Mouse (Mus musculus) adrenal gland, postnatal 25 days (tissue): ENCODE measurements around the gene Slco2a1. TPM values are rescaled to one million over a fixed set of nuclear protein-coding genes. Genes with fewer than 3 reads are reported as not detected.

ENCODE experiments used
- DNase-seq: peaks from one replicate; pipeline ENCODE4 v3.0.0; 2021; ENCODE audit warnings: mixed read lengths
- total RNA-seq: library from RNA; stranded (reverse); gene quantifications from 2 replicates; pipeline ENCODE4 v1.2.3, GENCODE M21; 2021

Slco2a1 gene
- total RNA-seq, 1 experiment from 2014 or later = 2.6 TPM

DNA sequence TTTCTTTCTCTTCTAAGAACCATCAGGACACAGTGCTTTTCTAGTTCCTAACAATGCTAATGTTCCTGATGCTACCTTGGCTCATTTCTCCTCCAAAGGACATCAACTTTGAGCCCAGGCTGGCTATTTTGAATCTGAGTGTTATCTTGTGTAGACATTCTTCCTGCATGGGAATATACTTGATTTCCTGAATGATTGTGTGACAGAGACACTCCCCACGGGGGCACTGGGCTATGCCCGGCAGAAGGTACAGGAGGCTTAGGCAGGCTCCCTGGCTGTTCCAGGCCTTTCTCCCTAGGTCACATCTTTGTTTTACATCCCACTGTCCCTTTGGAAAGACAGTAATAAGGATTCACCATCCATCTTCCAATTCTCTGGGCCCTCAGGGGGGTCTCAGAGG lies 49.8 kb downstream of the Slco2a1 start:
- no peak for DNase-seq

DNA sequence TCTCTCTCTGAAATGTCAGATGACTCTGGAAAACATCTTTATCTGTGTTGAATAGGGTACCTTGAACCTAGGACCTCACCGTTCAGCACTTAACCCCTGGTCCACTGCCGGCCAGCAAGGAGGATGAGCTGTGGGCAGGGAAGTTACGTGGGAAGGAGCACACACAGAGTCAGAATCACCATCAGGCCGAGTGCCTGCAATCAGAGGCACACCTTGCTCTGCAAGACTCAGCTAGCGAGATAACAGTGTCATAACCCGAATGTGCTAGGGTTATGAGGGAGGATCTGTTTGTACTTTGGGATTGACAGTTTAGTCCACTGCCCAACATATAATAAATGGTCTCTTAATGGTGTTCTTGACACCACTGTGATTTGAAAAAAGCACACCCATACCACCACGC lies 50.2 kb downstream of the Slco2a1 start:
- no peak for DNase-seq

DNA sequence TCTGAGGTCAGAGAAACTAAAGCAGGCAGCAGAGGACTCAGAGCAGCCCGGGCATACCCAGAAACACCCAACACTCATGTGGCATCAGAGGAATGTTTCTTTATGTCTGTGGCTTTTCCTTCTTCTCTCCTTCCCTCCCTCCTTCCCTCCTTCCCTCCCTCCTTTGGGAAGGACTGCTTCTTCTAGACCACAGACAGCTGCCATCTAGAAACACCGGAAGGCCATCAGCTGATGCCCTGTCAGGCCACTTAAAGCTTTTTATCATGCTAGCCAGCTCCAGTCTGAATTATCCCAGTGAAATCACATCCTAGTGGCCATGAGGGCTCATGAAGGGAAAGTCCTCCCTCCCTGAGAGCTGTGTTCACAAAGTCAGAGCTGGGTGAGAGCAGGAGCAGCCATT lies 52.1 kb downstream of the Slco2a1 start:
- DNase-seq = no peak

DNA sequence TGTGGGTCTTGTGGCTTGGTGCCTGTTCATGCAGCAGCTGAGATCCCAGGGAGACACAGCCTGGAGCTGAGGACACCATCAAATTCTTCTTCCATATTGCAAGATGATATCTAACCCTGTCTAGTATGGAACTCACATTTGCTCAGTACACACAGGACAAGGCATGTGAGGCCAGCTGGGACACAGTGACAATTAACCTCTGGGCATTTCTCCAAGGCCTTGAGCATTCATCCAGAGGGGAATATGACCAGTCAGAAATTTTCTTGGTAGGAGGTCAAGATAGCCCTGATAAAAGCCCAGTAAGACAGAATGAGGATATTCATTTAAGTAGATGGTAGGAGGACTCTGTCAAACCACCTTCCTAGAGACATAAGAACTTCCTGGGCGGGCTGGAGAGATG lies 56.9 kb downstream of the Slco2a1 start:
- DNase-seq = no peak

DNA sequence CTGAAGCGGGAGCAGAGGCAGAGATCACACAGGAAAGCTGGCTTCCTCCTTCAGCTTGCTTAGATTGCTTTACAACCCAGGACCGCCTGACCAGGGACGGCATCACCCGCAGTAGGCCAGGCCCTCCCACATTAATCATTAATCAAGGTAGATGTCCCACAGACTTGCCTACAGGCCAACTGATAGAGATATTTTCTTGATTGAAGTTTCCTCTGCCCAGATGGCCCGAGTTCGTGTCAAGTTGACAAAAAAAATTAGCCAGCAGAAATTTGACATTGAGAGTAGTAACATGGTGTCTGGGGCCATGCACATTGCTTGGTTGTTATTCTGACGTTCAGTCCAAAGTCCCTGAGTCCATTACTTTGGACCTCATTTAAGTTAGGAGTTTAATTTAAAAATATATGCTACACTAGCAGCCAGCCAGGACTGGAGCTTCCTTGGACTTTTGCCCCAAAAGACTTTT lies 60.6 kb downstream of the Slco2a1 start:
- no peak for DNase-seq

DNA sequence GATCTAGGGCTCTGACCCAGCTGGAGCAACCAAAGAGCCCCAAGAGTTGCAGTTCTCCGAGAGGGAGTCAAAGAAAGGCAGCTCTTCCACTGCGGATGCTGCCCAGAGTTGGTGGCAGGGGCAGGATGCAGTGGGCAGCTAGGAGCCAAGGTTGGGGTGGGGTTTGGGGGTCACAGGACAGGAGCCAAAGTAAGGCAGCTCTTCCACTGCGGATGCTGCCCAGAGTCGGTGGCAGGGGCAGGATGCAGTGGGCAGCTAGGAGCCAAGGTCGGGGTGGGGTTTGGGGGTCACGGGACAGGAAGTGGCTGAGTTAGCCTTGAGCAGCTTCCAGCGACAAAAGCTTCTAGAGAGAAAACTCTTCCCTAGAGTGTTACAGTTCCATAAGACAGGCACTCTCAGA lies 65.3 kb downstream of the Slco2a1 start:
- DNase-seq = no peak

DNA sequence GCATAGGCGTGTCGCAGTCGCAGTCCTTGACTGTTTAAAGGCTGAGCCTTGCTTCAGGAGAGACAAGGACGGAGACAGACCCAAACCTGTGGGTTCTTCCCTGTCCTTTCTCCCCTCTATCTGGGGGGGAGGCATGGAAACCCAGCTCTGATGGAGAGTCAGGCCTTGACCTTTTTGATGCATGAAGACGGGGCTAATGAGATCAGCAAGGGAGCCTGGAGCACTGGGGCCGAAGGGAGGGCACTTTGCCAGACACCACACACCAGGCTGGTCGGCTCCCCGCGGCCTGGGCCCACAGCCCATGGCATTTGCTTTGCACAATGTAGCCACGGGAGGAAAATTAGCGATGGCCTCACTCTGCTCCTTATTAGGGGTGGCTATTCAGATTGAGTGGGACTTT lies 66.5 kb downstream of the Slco2a1 start:
- DNase-seq = peak; percentile 59

DNA sequence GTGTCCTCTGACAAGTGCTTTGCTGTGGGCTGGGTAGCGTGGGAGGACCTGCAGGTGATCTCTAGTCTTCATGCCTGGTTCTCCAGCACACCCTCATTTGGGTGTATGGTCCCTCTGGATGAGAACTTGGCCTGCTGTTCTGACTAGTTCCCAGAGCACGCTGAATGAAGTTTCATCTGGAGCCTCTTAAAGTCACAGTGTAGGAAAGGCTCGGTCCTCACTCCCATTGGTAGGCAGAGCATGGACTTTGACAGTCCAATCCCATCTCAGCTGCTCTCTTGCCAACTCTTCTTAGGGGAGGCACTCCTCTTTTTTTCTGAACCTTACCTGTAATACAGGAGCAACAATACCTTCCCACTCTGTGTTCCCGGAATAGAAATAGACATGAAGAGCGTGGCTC lies 67.7 kb downstream of the Slco2a1 start:
- DNase-seq = no peak

DNA sequence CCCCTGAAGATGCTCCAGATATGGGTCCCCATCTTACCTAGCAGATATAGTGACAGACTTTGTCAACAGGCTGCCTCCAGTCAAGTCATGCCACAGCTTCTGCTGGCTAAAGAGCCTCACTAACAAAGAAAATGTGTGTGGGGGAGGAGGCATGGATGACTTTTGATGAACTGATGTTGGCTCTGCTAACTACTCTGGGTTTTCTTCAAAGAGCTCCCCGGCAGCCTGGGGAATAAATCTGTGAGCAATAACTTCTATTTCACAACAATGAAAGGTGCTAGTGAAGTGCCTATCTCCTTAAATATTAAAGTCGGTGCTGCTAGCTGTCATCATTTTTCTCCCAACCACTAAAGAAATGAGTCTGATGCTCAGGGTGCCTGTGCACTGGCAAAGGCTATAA lies 72.0 kb downstream of the Slco2a1 start:
- DNase-seq = no peak

DNA sequence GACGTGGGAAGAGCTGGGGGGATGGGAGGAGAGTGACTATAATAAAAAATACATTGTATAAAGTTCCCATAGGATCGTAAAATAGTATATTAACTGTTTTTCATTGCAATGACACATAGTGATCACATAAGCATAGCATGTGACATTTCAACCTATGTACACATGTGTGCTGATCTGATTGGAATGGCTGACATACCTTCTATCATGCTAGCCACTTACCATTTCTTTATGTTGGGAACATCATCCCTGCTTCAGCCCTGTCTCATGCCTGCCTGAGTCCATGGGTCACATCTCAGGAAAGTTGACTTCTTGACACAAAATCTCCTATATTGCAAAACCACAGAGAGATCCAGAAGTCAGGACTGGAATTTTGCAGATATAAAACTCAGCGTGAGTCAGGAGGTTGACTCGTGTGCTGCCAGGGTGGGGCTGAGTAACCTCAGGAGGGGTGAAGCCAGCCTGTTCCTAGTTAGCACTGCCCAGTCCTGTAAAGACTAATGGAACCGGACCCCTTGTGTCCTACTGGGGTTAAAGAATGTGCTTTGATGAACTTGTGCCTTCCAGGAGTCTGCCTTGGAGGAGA lies 73.0 kb downstream of the Slco2a1 start:
- DNase-seq = no peak

DNA sequence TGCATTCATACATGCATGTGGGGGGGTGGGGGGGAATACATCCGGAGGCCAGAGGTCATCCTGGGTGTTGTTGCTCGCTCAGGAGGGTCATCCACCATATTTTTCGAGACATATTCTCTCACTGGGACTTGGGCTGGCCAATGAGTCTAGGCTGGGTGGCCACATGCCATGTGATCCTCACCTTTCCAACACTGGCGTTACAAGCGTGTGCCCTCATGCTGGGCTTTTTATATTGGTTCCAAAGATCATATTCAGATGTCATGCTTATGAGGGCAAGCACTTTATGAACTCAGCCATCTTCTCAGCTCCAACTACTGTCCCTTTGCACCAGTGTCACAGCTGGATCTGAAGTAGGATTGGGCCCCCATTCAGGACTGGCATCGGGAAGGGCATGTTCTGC lies 75.1 kb downstream of the Slco2a1 start:
- no peak for DNase-seq

DNA sequence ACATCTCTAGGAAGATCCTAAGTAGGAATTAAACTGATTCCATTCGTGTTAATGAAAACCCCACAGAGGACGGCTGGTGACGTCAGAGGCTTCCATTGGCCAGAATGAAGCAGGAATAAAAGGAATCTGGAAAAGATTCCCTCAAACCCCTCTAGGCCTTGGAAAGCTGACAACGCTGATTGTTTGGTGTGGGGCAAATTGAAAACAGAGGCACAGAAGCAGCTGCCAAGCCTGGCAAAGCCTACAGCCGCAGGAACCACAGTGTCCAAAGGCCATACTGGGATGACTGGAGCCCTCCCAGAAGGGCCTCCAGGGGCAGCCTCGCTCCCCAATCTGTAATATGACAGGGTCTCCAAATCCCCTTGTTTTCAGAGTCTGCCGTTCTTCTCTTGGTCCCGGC lies 78.3 kb downstream of the Slco2a1 start:
- DNase-seq = no peak

DNA sequence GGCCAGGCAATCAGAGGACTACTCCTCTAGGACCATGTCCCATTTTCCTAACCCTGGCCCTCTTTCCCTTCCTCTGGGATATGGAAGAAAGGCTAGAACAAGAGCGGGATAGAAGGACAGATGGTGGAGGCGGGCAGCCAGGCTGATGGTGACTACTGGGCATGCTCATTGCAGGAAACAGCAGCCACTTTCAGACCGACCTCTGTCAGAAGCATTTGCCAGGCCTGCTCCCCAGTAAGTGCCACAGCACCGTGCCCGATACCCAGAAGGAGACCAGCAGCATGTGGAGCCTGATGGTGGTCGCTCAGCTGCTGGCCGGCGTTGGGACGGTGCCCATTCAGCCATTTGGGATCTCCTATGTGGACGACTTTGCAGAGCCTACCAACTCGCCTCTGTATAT lies 79.1 kb downstream of the Slco2a1 start:
- DNase-seq = no peak

DNA sequence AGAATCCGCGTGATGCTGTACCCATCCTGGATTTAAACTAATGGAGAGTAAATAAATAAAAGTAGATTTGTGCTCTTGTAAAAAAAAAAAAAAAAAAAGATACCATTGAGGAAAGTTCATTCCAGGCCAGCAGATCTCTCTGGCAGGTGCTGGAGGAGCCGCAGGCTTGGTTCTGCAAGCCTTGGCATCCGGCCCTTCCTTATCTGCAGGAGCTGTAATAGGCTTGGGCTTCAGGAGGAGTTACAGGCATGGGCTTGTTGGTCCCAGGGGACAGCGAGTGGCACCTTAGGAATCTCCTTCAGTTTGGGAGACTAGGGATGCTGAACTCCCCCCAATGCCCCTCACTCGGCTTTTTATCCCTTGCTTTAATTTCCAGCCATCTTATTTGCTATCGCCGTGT lies 80.3 kb downstream of the Slco2a1 start:
- no peak for DNase-seq

DNA sequence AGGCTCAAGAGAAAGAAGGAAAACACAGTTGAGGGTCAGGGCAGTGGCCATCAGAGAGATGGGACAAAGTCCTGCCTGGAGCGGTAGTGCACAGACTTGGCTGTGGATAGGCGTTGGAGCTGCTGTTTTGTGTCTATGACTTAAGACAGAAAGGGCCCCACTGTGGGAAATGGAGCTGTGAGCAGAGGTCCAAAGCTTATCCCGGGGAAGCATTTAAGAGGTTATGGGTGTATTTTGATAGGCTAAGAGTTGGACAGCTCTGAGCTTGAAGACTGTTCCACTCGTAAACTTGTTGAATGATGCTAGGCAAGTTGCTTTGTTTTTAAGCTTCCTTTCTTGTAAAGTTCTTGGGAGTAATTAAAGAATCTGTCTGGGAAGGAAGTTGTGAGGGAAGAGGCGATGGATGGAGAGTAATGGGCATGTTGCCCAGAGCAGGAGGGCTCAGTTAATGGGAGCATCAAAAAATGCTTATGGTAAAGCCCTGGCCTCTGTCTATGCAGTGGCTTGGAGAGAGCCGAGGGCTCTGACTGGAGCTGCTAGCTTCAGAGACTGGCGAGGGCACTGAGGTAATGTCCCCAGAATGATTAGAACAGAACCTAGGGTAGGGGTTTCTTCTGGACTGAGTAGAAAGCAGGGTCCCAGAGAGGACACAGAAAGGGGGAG lies 83.2 kb downstream of the Slco2a1 start:
- no peak for DNase-seq

DNA sequence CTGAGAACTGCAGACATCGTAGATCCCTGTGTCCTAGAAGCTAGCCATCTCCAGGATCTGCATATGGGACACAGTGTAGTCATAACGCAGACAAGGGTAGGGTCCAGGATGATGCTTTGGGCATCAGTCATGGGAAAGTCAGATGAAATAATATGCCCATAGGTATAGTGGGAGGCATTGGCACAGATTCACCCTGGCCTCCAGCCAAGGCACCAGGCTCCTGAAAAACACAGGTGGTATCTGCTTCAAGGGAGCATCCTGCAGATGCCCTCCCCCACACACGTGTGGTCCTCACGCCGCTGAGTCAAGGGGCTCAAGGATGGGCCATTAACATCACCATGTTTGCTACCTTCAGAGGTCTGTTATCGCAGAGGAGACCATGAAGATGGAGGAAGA lies 83.7 kb downstream of the Slco2a1 start:
- DNase-seq = no peak

DNA sequence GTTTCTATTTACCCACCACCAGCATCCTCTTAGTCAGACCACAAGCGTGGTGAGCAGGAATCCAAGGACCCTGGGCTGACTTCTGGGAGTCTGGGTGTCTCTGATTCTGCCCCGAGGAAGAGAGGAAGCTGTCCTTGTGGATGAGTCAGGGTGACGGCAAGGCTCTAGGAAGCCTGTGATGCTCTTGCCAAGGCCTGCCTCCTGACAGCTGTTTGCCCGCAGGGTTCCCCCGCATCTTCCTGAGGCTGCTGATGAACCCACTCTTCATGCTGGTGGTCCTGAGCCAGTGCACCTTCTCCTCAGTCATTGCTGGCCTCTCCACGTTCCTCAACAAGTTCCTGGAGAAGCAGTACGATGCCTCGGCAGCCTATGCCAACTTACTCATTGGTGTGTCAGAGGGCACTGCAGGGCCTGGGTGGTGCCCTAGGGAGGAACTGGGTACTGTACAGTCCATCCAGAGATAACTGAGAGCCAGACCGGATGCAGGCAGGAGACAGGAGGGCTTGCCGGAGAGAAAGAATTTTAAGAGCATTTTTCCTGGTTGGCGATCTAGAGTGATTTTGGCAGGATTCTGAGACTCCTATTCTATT lies 84.5 kb downstream of the Slco2a1 start:
- peak; percentile 46 for DNase-seq

DNA sequence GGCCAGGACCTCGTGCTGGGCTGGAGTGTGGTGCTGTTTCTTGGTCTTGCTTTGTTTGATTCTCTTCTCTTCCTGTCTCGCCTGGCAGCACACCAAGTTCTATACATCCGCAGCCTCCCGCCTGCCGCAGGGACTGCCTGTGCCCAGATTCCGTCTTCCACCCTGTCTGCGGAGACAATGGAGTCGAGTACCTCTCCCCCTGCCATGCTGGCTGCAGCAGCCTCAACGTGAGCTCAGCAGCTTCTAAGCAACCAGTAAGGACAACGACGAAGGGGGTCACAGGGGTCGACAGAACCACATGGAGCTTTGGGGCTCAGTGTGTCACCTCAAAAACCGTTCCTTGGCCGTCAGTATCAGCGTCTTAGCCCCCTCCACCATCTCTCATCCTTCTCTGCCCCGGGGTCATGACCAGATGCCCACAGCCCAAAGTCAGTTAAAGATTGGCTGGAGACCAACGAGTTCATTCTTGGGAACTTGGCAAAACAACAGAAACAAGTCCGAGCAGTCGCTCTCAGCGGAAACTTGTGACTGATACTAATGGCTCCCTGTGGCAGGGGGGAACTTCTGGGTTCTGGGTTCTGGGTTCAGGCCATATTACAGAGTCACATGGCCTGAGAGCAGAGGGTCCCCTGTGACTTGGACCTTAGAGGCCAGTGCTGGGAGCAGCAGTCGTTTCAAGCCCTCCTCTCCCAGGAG lies 88.5 kb downstream of the Slco2a1 start:
- no peak for DNase-seq

DNA sequence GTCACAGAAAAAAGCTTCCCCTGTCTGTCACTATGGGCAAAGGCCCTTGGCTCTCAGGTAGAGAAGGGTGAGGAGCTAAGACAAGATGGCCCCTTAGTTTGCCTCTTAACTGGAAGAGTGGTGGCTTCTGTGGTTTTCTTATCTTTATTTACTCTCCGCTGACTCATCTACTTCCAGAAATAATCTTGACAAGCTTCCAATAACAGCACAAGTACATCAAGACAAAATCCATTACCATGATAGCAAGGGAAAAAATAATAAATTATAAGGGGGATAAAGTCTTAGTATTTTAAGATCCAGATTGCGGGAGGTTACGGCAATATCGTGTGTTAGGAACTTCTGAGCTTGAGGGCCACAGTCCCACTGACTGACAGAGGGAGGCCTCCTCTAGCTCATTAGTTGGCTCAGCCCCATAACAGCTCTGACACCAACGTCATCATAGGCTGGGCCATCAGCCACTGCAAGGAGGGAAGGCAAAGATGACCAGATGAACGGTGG lies 89.7 kb downstream of the Slco2a1 start:
- no peak for DNase-seq

DNA sequence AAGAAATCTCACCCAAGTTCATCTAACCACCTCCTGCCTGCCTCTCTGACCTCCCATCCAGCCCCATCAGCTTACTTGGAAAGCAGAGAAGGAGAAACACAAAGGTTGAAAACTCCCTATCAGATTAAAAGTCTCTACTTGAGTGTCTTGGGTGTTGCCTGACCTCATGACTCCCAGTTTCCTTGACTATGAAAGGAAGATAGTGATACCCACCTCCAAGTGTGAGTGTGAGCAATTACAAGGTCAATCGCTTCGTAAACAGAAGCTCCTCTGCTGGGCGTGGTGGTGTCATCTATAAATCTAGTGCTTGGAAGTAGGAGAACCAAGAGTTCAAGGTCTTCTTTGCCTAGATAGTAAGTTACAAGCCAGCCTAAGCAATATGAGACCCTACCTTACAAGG lies 91.7 kb downstream of the Slco2a1 start:
- DNase-seq = no peak

DNA sequence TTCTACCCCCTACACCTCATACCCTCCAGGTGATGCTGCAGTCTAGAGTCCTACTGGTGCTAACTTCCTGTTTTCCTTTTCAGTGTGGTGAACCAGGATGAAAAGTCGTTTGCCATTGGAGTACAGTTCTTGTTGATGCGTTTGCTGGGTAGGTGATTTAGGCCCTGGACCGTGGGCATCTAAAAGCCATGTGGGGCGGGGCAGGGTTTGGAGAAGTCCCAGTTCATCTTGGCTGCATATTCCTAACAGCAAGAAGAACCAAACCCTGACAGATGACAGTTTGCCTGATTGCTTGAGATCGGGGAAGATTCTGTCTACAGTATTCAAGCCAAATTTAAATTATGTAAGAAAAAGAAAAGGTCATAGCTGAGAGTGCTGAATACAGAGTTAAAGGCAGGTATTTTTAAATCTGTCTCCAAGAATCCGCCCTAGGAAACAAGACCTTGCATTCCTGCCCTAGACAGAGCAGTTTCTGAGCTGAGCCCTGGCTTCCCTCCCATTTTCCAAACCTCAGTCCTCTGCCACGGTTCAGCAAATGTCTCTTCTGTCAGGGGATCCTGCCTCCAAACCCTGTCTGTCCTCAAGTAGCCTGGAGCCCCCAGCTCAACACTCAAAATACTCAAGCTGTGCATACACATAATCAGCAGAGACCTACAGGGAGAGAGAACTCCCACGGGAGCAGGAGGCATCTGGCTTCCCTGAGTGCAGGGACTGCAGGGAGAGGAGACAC lies 93.9 kb downstream of the Slco2a1 start:
- no peak for DNase-seq

DNA sequence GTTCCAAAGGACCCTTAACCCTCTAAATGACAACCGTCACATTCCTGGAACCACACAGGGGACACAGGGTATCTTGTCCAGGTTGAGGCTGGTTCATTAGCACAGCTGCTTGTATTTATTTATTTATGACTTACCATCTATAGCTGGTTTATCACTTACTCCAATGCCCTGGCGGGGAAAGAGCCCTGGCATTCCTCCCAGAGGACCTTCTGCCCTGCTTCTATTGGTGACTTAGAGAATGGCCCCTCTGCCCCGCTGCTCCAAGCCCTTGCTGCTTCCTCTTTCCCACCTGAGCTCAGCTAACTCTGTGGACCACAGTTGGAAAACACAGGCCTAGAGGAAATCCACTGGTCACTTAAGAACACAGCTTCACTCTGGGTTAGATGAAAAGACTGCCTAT lies 94.9 kb downstream of the Slco2a1 start:
- no peak for DNase-seq

DNA sequence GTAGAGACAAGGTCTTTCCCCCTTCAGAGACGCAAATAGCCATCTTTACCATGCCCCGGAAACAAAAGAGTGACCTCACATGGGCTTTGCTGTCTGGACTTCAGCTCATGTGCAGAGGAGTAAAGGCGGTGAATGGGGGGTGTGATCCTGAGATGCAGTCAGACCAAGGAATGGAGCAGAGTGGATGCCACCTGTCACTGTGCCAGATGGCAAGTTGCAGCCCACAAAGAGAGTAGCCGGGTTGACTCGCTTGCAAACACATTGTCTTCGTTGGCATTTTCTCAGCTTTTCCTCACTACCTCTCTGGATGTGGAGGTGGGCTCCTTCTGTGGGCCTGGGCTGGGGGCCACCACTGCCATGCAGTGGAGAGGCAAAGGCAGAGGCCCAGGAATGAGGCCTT lies 98.2 kb downstream of the Slco2a1 start:
- no peak for DNase-seq
